Mouse (Mus musculus) thymus, adult 2 months (tissue): ENCODE measurements around the gene Slc2a5.

Experiments used
- CTCF ChIP-seq: fragments of 200-500 bp; IDR thresholded peaks from 2 replicates; pipeline ENCODE4 v1.5.1; 2012; ENCODE audit warnings: mild to moderate bottlenecking, control low read depth, low read length, moderate library complexity, borderline replicate concordance; ENCODE audit not compliant: control insufficient read depth, poor library complexity, insufficient read depth; ENCODE audit errors: extremely low read depth
- POLR2A ChIP-seq: fragments of 200-500 bp; IDR thresholded peaks from 2 replicates; pipeline ENCODE4 v1.6.1; 2012; ENCODE audit warnings: mild to moderate bottlenecking, low read length, control low read depth, moderate library complexity; ENCODE audit not compliant: control insufficient read depth, poor library complexity, insufficient read depth; ENCODE audit errors: extremely low read depth

GRCm38 (mm10) chr4:150192199-150192598, 73.1 kb downstream of the Slc2a5 start:
- no peak for TF ChIP-seq CTCF
- no peak for TF ChIP-seq POLR2A
